Mouse (Mus musculus) frontal cortex, postnatal 10 days (tissue): ENCODE measurements around the gene C5ar1.
"Not testable (repeated sequence)": the region's sequence is repeated elsewhere in the genome, so short reads cannot be mapped to it uniquely, and the experiment has no call there.

ENCODE experiments used
- DNase-seq, 2 experiments: peaks; one replicate each; pipeline ENCODE4 v3.0.0; 2022; ENCODE audit warnings: low spot score in 2 of 2, mixed read lengths in 1 of 2

C5ar1 gene

GRCm38 (mm10) chr7:16274922-16275890, 15.9 kb upstream of the C5ar1 start:
- DNase-seq = no peak

- DNase-seq = peak in 1 of 2 experiments; percentile 67
Measured at GRCm38 (mm10) chr7:16273766-16274140, 14.4 kb upstream of the C5ar1 start.

- DNase-seq = peak; percentile 80 to 87
Measured at GRCm38 (mm10) chr7:16273081-16273765, 13.9 kb upstream of the C5ar1 start, which contains the start of gene Inafm1. Inafm1 (minus strand) TSS chr7:16273617.

- DNase-seq = peak in 1 of 2 experiments; percentile 71
Measured at GRCm38 (mm10) chr7:16272681-16273080, 13.3 kb upstream of the C5ar1 start.

GRCm38 (mm10) chr7:16271139-16271538, 11.8 kb upstream of the C5ar1 start:
- no peak for DNase-seq

- DNase-seq = not testable (repeated sequence)
Measured at GRCm38 (mm10) chr7:16266593-16266992, 7.3 kb upstream of the C5ar1 start.

GRCm38 (mm10) chr7:16265856-16266255, 6.5 kb upstream of the C5ar1 start:
- DNase-seq = no peak

- DNase-seq = no peak
Measured at GRCm38 (mm10) chr7:16263843-16264242, 4.5 kb upstream of the C5ar1 start.

GRCm38 (mm10) chr7:16263015-16263787, 3.9 kb upstream of the C5ar1 start:
- peak in 1 of 2 experiments; percentile 66 for DNase-seq

- DNase-seq = no peak
Measured at GRCm38 (mm10) chr7:16261097-16261496, 1.8 kb upstream of the C5ar1 start.

- no peak for DNase-seq
Measured at GRCm38 (mm10) chr7:16257830-16258229, 1.5 kb downstream of the C5ar1 start.

- not testable (repeated sequence) for DNase-seq
Measured at GRCm38 (mm10) chr7:16255963-16256362, 3.4 kb downstream of the C5ar1 start.

GRCm38 (mm10) chr7:16254195-16254594, 5.1 kb downstream of the C5ar1 start:
- DNase-seq = no peak

- no peak for DNase-seq
Measured at GRCm38 (mm10) chr7:16250687-16251086, 8.7 kb downstream of the C5ar1 start.

- DNase-seq = no peak
Measured at GRCm38 (mm10) chr7:16245958-16246357, 13.4 kb downstream of the C5ar1 start.

- no peak for DNase-seq
Measured at GRCm38 (mm10) chr7:16244067-16244466, 15.3 kb downstream of the C5ar1 start, which contains the start of gene C5ar2. C5ar2 (minus strand) TSS chr7:16244154.

- no peak for DNase-seq
Measured at GRCm38 (mm10) chr7:16242198-16242597, 17.1 kb downstream of the C5ar1 start.

- DNase-seq = no peak
Measured at GRCm38 (mm10) chr7:16241787-16242186, 17.6 kb downstream of the C5ar1 start.

- no peak for DNase-seq
Measured at GRCm38 (mm10) chr7:16240978-16241303, 18.4 kb downstream of the C5ar1 start.

- DNase-seq = no peak
Measured at GRCm38 (mm10) chr7:16240281-16240977, 18.9 kb downstream of the C5ar1 start.

GRCm38 (mm10) chr7:16239554-16239997, 19.8 kb downstream of the C5ar1 start:
- peak in 1 of 2 experiments; percentile 37 for DNase-seq
